Mouse (Mus musculus) retina, postnatal 7 days (tissue): ENCODE data around the gene Cyp2ab1.

ENCODE experiments used
- DNase-seq: peaks from one replicate; pipeline ENCODE4 v3.0.0-alpha.2; 2012; ENCODE audit warnings: low read depth, low spot score

The Cyp2ab1 gene

DNA sequence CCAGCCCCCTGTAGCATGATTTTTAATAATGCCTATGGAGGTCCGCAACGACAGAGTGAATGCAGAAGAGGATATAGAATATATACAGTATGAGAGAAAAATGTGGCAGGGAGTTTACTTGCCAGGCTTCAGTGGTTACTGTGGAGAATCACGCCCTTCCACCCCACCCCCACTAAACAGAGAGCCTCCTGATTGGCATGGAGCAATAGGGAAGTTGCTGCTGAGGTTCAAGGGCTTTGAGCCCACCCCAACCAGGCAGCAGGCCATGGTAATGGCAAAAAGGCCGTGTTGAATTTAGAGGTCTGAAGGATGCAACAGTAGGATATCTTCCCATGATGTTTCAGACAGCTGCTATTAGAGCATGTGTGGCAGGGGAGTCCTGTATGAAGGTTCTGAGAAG lies 53.9 kb downstream of the Cyp2ab1 start:
- no peak for DNase-seq

DNA sequence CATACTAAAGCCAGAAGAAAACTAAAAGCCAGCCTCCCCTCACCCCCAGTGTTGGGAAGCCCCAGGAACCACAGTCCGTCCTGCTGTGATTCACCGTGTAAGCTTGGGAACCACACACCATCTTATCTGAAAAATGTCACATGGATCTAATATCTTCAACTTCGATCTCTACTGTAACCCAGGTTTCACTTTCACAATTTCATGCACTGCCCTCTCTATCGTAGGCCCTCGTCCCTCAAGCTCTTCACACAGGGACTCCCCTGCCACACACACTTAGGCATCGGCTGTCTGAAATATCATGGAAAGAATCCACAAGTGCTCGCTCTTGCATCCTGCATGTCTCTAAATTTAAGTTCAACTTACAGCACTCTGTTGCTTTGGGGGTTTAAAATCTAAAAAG lies 60.1 kb downstream of the Cyp2ab1 start:
- DNase-seq, result no peak
